Mouse (Mus musculus): ENCODE measurements at regions not wholly inside any gene's neighbourhood (a gene's known extent, or its start where the extent isn't known, plus 50 kb on each side); places are given as distances from the start of the nearest gene placed in this dataset.

DNA sequence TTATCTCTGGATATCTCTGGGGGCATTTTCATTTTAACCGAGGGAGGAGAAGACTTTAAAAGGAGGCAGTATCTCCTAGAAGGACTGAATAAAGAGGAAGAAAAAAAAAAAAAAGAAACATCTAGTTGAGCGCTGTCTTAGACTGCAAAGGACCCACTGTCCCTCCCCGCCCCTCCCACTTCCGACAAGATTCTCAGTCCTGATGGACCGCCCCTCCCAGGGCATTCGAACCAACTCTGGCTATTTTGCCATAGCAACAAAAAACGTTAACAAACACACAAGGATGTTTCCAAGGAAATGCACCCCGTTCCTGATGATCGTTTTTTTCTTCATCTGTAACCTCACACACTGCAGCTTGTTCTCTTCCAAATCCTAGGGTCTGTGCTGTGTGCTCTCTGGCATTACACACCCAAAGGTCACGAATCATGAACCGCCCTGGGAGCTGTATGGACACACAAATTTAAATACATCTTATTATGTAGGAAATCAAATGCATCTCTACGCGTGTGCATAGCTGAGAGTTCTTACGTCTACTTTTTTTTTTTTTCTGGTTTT, 75.8 kb downstream of the Rnd3 start:
- DNase-seq, result no peak

DNA sequence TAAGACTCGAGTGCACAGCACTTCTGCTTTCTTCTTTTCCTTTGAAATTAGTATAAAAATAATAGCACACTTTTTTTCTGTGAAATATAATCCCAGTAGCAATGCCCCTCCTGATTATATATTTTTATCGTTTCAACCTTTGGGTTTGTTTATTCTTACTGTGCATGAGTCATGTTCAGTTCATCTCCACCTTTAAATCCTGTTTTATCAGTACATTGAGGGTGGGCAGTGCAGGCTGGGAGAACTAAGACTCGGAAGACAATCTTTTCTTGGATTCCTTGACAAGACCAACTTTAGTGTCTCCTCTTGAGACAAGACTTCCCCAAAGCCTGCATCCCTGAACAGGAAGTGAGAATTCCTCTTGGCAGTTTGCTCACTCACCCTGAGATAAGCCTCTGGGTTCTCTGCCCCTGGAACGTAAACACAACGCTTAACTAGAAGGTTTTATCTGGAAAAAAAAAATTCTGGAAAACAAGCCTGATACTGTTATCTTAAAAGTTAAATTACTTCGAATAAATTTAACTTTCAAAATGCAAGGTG, 76.5 kb downstream of the Rnd3 start:
- no peak for DNase-seq

DNA sequence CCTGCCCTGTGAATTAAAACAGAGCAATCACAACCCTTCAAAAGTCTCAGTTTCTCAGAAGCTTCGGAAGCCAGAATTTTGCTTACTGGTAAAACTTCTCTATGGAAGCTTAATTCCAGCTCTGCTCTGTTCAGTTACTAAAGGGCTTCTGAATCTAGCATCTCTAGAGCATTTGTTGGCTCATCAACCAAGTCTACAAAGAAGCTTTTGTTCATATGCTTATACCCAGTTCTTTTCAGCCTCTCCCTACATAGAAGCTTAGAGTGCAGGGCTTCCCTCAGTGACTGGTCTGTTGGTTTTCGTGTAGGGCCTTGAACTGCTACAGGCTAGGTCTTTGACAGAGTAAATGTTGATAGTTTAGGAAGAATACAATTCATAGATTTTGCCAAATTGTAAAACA, 78.0 kb downstream of the Rnd3 start:
- DNase-seq, result no peak

DNA sequence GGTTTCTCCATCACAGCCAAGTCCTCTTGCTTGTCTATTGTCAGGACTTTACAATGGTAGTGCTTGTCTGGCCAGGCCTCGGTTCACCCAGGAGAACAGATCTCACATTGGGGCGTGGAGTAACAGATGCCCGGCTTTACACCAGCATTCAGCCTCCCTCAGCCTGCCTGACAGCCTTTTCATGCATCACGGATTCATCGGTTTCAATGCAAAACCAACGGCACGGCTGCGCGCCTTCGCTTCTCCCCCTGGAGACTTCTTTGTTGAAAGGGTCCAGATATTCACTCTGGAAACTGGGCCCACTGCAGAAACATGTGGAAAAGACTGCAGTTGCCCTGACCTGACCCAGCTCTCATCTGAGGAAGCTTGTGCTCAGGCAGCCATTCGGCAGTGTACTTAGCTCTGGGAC, 82.5 kb downstream of the Rnd3 start:
- peak; percentile 21 to 32 for DNase-seq

DNA sequence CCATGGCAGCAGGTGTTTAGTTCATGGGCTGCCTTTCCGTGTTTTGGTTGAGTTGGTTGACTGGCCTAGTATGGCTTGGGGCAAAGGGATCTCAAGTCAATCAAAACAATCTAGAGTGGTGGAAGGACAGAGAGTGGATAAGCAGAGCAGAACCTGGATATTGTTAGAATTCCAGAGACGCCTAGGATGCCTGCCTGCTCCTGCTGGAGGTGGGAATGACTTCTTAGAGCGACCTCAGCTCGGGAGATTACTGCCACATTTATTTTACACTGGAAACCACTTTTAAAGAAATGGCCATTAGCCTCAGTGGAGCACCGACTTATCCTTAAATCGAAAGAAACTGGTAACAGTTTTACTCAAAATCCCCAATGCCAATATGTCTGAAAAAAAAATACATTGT, 83.1 kb downstream of the Rnd3 start:
- DNase-seq, result no peak

DNA sequence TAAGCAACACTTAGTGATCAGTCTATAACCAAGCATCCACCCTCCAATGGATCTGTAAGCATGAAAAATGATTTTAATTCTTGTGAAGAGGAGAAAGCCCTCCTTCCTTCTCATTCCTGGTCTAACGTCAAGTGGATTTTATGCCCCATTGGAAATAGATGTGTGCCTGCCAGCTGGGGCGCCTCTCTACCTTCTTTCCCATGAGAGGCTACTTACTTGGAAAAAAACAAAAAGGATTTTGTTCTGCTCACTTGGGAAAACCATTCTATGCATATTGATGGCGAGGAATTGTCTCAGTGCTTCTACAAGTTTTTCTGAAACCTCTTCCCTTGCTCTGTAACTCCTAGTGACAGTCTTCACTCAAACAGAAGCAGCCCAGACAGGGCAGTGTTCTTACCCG, 84.1 kb downstream of the Rnd3 start:
- no peak for DNase-seq

DNA sequence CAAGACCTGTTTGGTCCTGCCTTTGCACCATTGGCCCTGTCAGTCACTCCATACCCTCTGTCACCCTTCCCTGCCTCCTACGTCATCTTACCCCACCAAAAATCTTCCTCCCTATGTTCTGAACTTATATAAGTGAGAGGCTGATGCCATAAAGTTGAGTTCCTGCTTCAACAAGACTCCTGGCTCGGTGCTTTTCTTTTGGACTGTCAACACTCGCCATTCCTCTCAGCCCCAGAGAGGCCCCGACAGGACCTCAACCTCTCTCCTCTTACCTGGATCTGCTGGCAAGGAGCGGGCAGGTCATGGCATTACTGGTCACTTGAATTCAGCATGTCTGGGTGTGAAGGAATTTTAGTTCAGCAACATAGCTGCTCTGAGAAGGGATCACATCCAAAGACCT, 86.9 kb downstream of the Rnd3 start:
- no peak for DNase-seq

DNA sequence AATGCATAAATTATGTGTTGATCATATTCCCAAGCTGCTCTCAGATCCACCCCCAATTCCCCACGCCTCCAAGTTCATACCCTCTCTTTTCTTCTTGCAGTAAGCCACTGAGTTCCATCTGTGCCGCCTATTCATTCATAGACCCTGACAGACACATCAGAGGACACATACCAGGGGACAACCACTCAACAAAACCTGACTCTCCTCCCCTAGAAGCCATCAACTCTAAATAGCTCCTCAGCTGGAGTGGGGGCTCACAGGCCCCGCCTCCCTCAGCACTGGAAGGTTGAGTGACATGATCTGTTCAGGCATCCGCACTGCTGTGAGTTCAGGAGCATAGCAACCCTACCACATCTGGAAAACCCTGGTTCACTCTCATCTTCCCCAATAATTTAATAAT, 90.8 kb downstream of the Rnd3 start:
- no peak for DNase-seq

DNA sequence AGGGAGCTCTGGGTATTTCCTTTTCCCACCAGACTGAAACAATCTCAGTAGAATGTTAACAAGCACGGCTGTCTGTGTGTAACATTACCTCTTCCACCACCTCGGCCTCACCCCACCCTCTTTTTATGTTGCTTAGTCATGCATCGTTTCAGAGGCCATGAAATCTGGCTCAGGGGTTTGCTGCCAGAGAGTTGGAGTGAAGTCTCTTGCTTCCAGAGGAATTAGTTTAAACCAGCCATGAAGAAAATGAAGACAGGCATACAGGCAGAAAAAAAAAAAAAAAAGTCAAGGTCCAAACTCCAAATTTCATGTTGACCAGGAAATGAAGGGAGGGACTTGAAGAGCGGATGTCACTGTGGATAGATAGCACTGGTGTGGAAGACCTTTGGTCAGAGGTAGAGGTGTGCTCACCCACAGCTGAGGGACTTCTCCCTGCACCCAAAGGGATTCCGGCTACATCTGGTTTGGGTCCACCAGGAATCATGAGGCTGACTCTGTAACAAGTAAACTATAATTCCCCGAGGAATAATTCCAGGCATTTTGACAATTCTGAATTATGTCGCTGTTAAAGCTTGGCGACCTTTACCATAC, 92.7 kb downstream of the Rnd3 start:
- no peak for DNase-seq

DNA sequence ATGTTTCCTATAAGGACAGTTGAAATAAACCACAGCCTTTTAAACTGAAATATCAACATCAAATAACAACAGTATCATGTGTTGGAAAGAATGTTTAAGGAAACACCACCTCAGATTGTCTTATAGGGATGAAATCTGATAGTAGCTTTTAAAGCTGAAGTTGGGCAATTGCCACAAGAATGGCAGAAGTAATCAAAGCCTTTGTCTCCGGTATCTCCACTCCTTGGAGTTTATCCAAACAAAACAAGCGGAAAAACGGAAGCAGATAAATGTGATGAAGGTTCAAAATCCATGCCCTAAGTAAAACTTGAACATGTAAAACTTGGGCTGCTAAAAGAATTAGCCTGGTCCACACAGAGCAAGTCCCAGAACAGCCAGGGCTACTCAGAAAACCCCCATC, 93.6 kb downstream of the Rnd3 start:
- DNase-seq, result no peak

DNA sequence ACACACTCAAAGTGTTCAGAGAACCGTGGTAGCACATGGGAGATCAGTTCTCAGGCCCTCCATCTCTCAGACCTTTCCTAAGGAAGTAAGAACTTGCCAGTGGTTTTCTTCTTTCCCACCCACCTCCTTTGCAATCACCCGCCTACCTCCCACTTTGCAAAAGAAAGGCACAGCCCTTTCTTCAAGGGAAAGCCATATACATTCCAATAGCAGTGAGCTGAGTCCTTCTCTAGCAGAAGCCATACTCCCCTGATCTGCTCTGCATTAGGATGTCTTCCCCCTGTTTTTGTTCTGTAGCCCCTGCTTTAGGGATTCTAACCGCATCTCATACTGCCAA, 99.1 kb downstream of the Rnd3 start:
- DNase-seq, result no peak

DNA sequence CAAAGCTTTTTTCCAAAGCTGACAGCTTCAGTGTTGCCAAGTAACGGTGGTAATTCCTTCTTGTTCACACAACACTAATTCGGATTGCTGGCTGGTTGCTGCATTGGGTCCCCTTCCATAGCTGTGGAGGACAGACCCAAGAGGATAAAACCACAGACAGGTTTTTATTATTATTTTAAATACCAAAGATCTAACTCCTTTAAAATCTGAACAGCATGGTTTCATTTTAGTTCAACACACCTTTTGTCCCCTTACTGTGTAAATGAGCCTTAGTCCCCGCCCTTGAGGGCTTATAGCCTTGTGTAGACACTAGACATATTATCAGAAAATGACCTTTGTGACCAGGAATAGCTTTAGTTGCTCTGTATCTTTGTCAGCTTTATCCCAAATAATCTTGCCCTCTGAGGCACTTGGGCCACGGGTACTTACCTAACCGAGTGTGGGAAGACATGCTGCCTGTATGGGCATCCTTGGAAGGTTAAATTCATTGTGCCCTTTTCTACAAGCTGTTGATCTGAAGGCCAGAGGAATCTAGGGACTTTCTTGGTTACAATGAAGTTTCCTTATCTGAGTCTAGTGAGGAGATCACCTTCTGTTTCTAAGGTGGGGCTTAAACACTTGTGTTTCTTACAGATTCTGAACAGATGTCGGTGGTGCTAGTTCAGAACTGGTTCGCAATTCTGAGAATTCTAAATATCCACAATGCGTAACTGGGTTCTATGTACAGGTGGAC, 99.6 kb downstream of the Rnd3 start:
- DNase-seq, result no peak

DNA sequence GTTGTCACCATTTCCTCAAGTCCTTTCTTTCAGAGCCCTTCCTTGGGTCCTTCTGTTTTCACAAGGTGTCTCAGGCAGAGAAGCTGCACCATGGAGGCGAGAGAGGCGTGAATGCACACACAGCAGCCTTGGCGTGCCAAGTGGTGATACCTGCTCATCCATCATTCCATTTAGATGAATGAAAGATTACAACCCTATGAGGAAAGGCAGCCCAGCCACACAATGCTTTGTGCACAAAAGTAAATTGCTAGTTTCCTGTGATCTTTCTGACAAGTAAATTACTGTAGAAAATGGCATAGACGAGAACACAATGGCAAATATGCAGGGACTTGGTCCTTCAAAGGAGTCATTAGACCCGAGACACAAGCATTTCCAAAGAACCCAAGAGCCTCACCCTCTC, 101.4 kb downstream of the Rnd3 start:
- DNase-seq, result no peak

DNA sequence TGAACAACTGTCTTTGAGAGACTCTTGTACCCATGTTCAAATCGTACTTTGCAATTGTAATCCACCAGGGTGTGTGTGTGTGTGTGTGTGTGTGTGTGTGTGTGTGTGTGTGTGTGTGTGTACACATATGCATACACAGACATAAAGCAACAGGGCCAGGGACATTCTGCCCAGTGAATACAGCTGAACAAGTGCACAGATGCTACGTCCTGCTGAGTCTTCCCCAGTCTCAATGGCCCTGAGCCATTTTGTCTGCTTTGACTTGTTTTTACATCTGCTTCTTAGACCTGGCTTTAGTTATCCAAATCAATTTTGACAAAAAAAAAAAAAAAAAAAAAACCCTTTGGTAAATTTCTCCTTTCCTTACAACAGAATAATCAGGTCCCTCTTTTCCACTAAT, 103.3 kb downstream of the Rnd3 start:
- DNase-seq, result no peak

DNA sequence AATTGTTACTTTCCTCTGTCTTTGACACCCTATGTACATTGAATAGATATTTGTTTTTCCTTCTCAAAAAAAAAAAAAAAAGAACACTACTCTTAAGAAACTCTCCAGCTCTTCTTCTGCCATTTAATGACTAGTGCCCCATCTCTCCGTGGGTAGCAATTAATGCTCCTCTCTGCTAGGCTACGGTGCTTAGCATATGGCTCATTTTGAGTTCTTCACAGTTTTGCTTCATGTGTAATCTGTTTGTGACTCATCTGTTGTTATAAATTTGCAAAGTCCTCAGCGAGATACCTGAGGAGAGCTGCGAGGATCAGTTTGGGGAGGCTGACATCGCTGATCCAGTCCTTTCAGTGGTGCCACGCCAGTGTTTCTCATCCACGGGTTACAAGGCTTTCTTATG, 107.8 kb downstream of the Rnd3 start:
- DNase-seq, result no peak

DNA sequence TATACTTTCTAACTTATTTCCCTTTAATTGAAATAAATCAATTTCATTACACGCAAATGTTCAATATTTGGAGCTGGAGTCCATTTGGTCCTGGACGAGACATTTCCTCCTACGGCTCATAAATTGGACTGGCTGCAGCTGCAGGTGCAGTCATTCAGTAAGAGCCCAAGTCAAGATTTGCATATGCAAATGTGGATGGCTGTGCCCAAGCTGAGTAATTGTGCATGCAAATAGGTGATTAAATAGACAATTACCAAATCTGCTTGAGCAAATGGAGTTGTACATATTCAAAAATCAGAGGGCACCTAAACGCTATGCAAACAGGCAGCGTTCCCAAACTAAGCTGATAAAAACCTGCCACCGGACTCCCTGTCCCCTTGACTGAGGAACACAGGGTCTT, 110.2 kb downstream of the Rnd3 start:
- DNase-seq, result no peak

DNA sequence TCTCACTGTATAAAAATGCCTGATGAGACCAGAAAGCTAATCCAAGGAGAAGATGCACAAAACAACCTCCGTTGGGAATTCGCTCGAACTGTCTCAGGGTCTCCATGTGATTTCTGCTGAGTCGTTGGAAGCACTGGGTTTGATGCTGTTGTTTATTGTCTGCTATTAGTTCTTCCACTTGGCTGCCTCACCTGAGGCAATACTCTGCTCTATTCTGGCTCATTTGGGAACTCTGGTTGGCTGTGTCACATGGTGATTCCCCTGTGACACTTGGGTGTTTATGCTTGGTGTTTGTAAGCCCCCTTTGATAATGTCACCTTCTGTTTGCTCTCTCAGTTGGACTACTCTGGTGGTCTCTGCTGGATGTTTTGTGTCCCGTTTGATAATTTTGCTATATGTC, 111.9 kb downstream of the Rnd3 start:
- no peak for DNase-seq

DNA sequence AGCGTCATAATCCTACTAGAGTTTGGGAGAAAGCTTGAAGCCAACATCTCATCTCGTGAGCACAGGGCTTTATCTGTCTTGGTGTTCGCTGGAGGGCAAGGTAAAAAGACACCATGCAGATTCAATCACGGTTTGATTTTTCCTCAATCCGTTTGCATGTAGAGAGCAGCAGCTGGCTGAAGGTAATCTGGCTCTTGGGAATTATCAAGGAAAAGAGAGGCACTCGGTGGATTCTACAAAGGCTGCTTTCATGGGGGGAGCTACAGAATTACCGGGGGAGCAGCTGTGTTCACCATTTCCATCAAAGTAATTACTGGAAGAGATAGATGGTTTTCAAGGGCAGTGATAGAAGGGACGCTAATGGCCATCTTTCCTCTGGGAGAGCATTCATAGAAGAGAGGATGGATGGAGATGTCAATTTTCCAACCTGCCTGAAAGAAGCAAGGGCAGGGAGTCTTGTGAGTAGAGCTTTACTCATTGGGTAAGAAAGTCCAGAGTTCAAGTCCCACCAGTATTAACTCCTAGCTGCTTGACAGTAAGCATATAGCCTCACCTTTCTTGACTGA, 112.6 kb downstream of the Rnd3 start:
- no peak for DNase-seq

DNA sequence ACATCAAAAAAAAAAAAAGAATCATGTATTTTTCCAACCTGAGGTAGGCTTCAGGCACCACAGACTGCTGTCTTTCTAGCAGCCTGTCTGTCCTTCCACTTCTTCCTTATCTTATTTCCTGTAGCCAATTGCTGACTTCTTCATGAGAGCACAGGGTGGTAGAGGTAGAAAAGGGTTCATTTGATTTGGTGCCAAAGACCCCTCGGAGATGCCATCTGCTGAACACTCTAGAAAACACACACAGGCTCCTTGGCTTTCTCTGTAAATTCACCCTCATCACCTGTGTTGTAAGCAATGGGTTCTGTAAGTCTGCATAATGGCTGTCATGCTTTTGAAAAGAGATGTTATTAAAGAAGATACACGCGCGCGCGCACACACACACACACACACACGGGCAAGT, 115.0 kb downstream of the Rnd3 start:
- DNase-seq, result no peak

DNA sequence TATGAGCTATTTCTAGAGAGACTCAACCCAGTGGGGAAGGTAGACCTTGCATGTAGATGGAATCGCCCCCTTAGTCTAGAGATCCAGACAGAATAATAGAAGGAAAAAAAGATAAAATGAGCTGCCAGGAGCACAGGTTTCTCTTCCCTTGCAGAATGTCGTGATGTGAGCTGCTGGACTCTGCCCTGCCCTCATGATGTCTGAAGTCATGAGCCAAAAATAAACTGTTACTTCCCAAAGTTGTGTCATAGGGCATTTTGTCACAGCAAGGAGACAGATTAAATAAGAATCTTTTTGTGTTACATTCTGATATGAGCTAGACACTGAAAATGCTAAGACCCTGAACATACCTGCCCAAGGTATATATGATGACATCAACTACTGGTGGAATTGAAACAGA, 126.4 kb downstream of the Rnd3 start:
- DNase-seq, result no peak

DNA sequence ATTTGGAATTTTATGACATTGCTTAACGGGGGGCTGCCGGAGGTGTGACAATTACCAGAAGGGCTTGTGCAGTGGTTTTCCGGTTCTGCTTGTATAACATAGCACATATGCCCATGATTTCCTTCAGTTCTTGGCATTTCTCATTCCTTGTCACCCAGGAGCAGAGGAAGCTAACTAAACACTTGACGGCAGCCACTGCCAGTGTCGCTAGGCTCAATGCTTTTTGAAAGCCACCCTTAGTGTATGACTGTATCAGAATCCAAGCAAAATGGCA, 132.8 kb downstream of the Rnd3 start:
- no peak for DNase-seq

DNA sequence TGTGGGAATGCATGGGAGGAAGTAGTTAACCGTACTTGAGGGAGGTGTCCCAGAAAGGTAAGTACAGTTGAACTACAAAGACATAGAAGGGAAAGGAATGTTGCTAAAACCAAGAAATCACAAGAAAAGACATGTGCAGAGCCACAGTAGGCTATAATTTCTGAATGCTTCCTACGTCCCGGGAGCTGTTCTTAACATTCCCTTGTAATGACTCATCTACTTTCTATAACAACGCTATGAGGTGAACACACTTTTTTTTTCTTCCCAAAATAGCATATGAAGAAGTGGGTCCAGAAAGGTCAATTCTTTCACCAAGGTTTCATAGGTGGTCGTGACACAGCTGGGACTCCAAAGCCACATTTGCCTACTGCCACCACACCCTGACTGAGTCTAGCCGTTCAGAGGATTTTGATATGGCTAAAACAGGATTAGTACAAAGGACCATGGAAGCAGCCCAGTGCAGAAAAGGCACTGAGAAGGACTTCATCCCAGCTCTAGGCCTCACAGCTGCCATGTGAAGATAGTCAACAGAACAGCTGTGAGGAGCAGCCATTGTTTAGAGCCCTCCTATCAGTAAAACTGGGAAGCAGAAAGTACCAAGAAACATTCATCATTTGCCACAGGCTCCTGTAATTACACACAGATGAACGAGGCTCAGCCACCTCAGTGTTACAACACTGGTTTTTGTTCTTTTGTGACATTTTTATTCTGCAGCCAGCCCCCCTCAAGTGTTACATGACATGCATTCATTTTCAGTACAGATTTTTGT, 133.4 kb downstream of the Rnd3 start:
- DNase-seq, result no peak

DNA sequence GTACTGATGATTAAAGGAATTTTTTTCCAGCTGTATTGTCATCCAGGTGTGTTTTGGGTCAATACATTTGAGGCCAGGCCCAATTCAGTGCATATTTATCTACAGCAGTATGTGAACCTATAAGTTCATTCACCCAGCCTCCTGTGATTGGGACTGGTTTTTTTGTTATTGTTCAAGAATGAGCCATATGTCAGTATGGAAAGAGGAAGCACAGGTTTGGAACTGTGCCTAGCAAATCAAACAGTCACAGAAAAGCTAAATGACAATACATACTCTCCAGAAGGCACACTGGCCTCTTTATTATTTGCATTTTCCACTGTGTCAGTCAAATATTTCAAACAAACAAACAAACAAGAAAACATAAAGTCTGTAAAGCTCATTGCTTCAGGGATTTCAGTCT, 134.7 kb downstream of the Rnd3 start:
- no peak for DNase-seq

DNA sequence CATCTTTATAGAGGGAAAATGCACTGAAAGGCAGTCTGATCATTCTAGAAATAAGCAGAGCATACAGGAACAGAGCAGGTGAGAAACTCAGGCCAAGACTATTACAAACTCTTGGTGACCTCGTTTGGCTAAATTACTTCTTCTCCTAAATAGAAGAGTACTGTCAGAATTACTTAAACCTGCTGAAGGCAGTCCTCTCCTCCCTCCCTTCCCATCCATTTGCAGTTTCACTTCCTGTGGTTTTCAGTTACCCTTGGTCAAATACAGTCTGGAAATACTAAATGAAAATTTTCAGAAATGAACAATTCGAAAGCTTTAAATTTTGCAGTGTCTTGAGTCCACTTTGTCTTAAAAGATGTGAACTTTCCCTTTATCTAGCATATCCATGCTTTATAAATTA, 135.8 kb downstream of the Rnd3 start:
- no peak for DNase-seq

Data from layer of hippocampus, postnatal 36 days (tissue).